Mouse (Mus musculus) forebrain, postnatal 0 days (tissue): ENCODE data around the gene Sspo. TPM values are rescaled to one million over a fixed set of nuclear protein-coding genes. Genes with fewer than 3 reads are reported as not detected.

Source experiments
- ATAC-seq: fragments of 200-750 bp; cut with Nextera tagmentation; 2 replicates; pipeline ENCODE4 v1.8.0; 2017; ENCODE audit warnings: mild to moderate bottlenecking, moderate library complexity
- DNase-seq: peaks from one replicate; pipeline ENCODE4 v3.0.0-alpha.2; 2015
- H3K27ac ChIP-seq: fragments of 300-500 bp; sonication (generic); 2 replicates; pipeline ENCODE4 v1.5.1; 2014; ENCODE audit warnings: low read depth, mild to moderate bottlenecking, antibody characterized with exemption, low read length, moderate library complexity, mixed read lengths
- H3K27me3 ChIP-seq: fragments of 300-500 bp; sonication (generic); 2 replicates; pipeline ENCODE4 v1.6.1; 2014; ENCODE audit warnings: mild to moderate bottlenecking, low read length, mixed read lengths; ENCODE audit not compliant: insufficient read depth
- H3K36me3 ChIP-seq: fragments of 300-500 bp; sonication (generic); 2 replicates; pipeline ENCODE4 v1.6.1; 2014; ENCODE audit warnings: mild to moderate bottlenecking, moderate library complexity; ENCODE audit not compliant: insufficient read depth
- H3K4me1 ChIP-seq: fragments of 300-500 bp; sonication (generic); 2 replicates; pipeline ENCODE4 v1.6.1; 2014; ENCODE audit warnings: antibody characterized with exemption; ENCODE audit not compliant: insufficient read depth
- H3K4me2 ChIP-seq: fragments of 300-500 bp; sonication (generic); 2 replicates; pipeline ENCODE4 v1.6.1; 2014; ENCODE audit warnings: low read depth, mild to moderate bottlenecking, moderate library complexity
- H3K4me3 ChIP-seq: fragments of 300-500 bp; sonication (generic); 2 replicates; pipeline ENCODE4 v1.5.1; 2014; ENCODE audit warnings: low read depth, low read length, mixed read lengths
- H3K9ac ChIP-seq: fragments of 300-500 bp; sonication (generic); 2 replicates; pipeline ENCODE4 v1.6.1; 2014; ENCODE audit warnings: mild to moderate bottlenecking
- H3K9me3 ChIP-seq: fragments of 300-500 bp; sonication (generic); 2 replicates; pipeline ENCODE4 v1.6.1; 2016; ENCODE audit warnings: low read length
- CTCF ChIP-seq: sonication (generic); IDR thresholded peaks from 2 replicates; pipeline ENCODE4 v1.5.1; 2016; ENCODE audit warnings: antibody characterized with exemption, control low read depth, low read depth
- WGBS: fragments of 180-500 bp; shearing (Covaris S2); extraction: QIAGEN DNeasy Blood & Tissue Kit; methylation state at CpG from one replicate; pipeline ENCODE4 v1.1.7; 2014; 5-methylcytosine and 5-hydroxymethylcytosine counted together
- polyA plus RNA-seq: library from polyadenylated mRNA; unstranded; fragments of >200 nt; fragmentation: Nextera tagmentation; extraction: Ambion mirVana; gene quantifications from 2 replicates; pipeline ENCODE4 v1.2.1, GENCODE M21; 2015
- total RNA-seq: library from RNA; depleted of rRNA; stranded (reverse); fragments of >200 nt; gene quantifications from 2 replicates; pipeline ENCODE4 v1.2.3, GENCODE M21; 2014

Gene Sspo
- total and polyA plus RNA-seq, 2 experiments from 2014 or later = 0.24 to 0.27 TPM

GRCm38 (mm10) chr6:48487747-48488725, 40.0 kb downstream of the Sspo start:
- 0 out of 2 replicates have a peak overlapping the region, but pooled peaks have one; percentile 15 for H3K4me2 ChIP-seq
- H3K36me3 ChIP-seq = no peaks in the 10 kb centered on the region
- no peak overlapping the region for H3K4me3 ChIP-seq
- 17% methylated on average over 22 of the region's 25 CpGs for WGBS
- no peaks in the 10 kb centered on the region for H3K27me3 ChIP-seq
- no peak for TF ChIP-seq CTCF
- ATAC-seq (peak; percentile 50; the same call in 1 of the 2 replicates), DNase-seq (no peak)
- H3K4me1 ChIP-seq = no peaks in the 10 kb centered on the region
- no peaks in the 10 kb centered on the region for H3K9me3 ChIP-seq
- H3K27ac ChIP-seq = no peak overlapping the region
- no peak overlapping the region for H3K9ac ChIP-seq

- Histone ChIP-seq H3K36me3 (no peaks in the 10 kb centered on the region), H3K4me1 (no peaks in the 10 kb centered on the region), H3K27me3 (no peaks in the 10 kb centered on the region), H3K9me3 (no peaks in the 10 kb centered on the region), H3K9ac (no peak overlapping the region), H3K4me3 (no peak overlapping the region), H3K4me2 (no peak overlapping the region), H3K27ac (no peak overlapping the region)
- ATAC-seq (peak; percentile 23; the same call in 1 of the 2 replicates), DNase-seq (no peak)
- TF ChIP-seq CTCF = no peak
- WGBS = 58% methylated on average over 3 of the region's 3 CpGs
These were observed 41.7 kb downstream of the Sspo start for GRCm38 (mm10) chr6:48489741-48490140.

- no peaks in the 10 kb centered on the region for H3K36me3 ChIP-seq
- H3K4me3 ChIP-seq = no peak overlapping the region
- DNase-seq (no peak), ATAC-seq (no peak)
- H3K9me3 ChIP-seq = no peaks in the 10 kb centered on the region
- no peak overlapping the region for H3K9ac ChIP-seq
- H3K27me3 ChIP-seq = no peaks in the 10 kb centered on the region
- 72% methylated on average over 9 of the region's 9 CpGs for WGBS
- H3K4me1 ChIP-seq = no peaks in the 10 kb centered on the region
- TF ChIP-seq CTCF = no peak
- H3K4me2 ChIP-seq = no peak overlapping the region
- H3K27ac ChIP-seq = no peak overlapping the region
These were observed 43.3 kb downstream of the Sspo start for GRCm38 (mm10) chr6:48491361-48491760.

GRCm38 (mm10) chr6:48493136-48493730, 45.2 kb downstream of the Sspo start:
- no peak for TF ChIP-seq CTCF
- no peaks in the 10 kb centered on the region for H3K27me3 ChIP-seq
- DNase-seq = no peak

GRCm38 (mm10) chr6:48497521-48497920, 49.5 kb downstream of the Sspo start:
- Histone ChIP-seq H3K27me3 (no peaks in the 10 kb centered on the region), H3K9ac (no peak overlapping the region), H3K4me1 (no peaks in the 10 kb centered on the region), H3K4me2 (no peak overlapping the region), H3K9me3 (no peaks in the 10 kb centered on the region), H3K36me3 (no peaks in the 10 kb centered on the region), H3K4me3 (no peak overlapping the region), H3K27ac (no peak overlapping the region)
- TF ChIP-seq CTCF = no peak
- DNase-seq (no peak), ATAC-seq (no peak)
- 85% methylated on average over 4 of the region's 4 CpGs for WGBS

More at GRCm38 (mm10) chr6:48493136-48493730, 45.2 kb downstream of the Sspo start:
- Histone ChIP-seq H3K9me3 (no peaks in the 10 kb centered on the region), H3K9ac (no peak overlapping the region), H3K4me3 (no peak overlapping the region), H3K4me2 (no peak overlapping the region), H3K36me3 (no peaks in the 10 kb centered on the region), H3K27ac (no peak overlapping the region), H3K4me1 (no peaks in the 10 kb centered on the region)
- 13% methylated on average over 8 of the region's 8 CpGs for WGBS
- ATAC-seq = no peak

- Histone ChIP-seq H3K9ac (no peak overlapping the region), H3K4me1 (peaks cover 4% of the 10 kb centered on the region), H3K36me3 (peaks cover 4% of the 10 kb centered on the region; the same call in 1 of the 2 replicates), H3K9me3 (no peaks in the 10 kb centered on the region), H3K4me3 (peak overlapping the region; percentile 64), H3K27me3 (no peaks in the 10 kb centered on the region), H3K4me2 (peak overlapping the region; percentile 90; the same call in 1 of the 2 replicates), H3K27ac (no peak overlapping the region)
- no peak for TF ChIP-seq CTCF
- DNase-seq = no peak
- peak; percentile 6; the same call in 1 of the 2 replicates for ATAC-seq
- 9% methylated on average over 2 of the region's 2 CpGs for WGBS
These were observed 55.8 kb downstream of the Sspo start for GRCm38 (mm10) chr6:48503847-48504240.
